Mouse (Mus musculus): ENCODE data around the gene Irf9. TPM values are rescaled to one million over a fixed set of nuclear protein-coding genes. Genes with fewer than 3 reads are reported as not detected.

Irf9 gene
- polyA plus RNA-seq (2017; shearing (Covaris generic)): 49.4 TPM

GRCm38 (mm10) chr14:55603271-55603632 lies at the start of gene Irf9:
Gene Irf9, plus strand, starts transcription at chr14:55603571.

GRCm38 (mm10) chr14:55559799-55560201 lies 43.6 kb upstream of the Irf9 start, which contains the start of gene Dcaf11:
Gene Dcaf11, plus strand, starts transcription at chr14:55560006.

GRCm38 (mm10) chr14:55560202-55561073 lies 42.9 kb upstream of the Irf9 start, which contains the start of gene A730061H03Rik:
Gene A730061H03Rik, minus strand, starts transcription at chr14:55560406.

GRCm38 (mm10) chr14:55575302-55575701 lies 28.1 kb upstream of the Irf9 start, which contains the start of gene Fitm1:
Gene Fitm1, plus strand, starts transcription at chr14:55575617.

GRCm38 (mm10) chr14:55577871-55578667 lies 25.3 kb upstream of the Irf9 start, which contains the start of gene Psme1:
Gene Psme1, plus strand, starts transcription at chr14:55578123.

GRCm38 (mm10) chr14:55584702-55585565 lies 18.4 kb upstream of the Irf9 start, which contains the start of gene Emc9:
Gene Emc9, minus strand, starts transcription at chr14:55585302.

GRCm38 (mm10) chr14:55590748-55591330 lies 12.5 kb upstream of the Irf9 start, which contains the start of gene Psme2:
Gene Psme2, minus strand, starts transcription at chr14:55591113.

GRCm38 (mm10) chr14:55591331-55591891 lies 12.0 kb upstream of the Irf9 start, which contains the start of gene Rnf31:
Gene Rnf31, plus strand, starts transcription at chr14:55591708.

GRCm38 (mm10) chr14:55617822-55618221 lies 14.5 kb downstream of the Irf9 start, which contains the start of gene Rec8:
Gene Rec8, plus strand, starts transcription at chr14:55618037.

GRCm38 (mm10) chr14:55635523-55636007 lies 32.2 kb downstream of the Irf9 start, which contains the start of gene Ipo4:
Gene Ipo4, minus strand, starts transcription at chr14:55635957.

GRCm38 (mm10) chr14:55637795-55638194 lies 34.4 kb downstream of the Irf9 start, which contains the start of gene Gm49378:
Gene Gm49378, minus strand, starts transcription at chr14:55637895.

GRCm38 (mm10) chr14:55643060-55643907 lies 39.9 kb downstream of the Irf9 start, which contains the start of gene Tm9sf1:
Gene Tm9sf1, minus strand, starts transcription at chr14:55643806.

GRCm38 (mm10) chr14:55649884-55650283 lies 46.5 kb downstream of the Irf9 start, which contains the start of gene Tssk4:
Gene Tssk4, plus strand, starts transcription at chr14:55650184.

Other genes starting within 250 kb of the Irf9 start
- gene Dhrs4, start 124.8 kb upstream of the Irf9 start, polyA plus RNA-seq (2017; shearing (Covaris generic)): 28.5 TPM
- not detected for gene Carmil3, start 112.9 kb upstream of the Irf9 start, polyA plus RNA-seq (2017; shearing (Covaris generic))
- gene Cpne6, start 93.1 kb upstream of the Irf9 start, polyA plus RNA-seq (2017; shearing (Covaris generic)): 0.40 TPM
- 0.23 TPM for gene Nrl, start 78.6 kb upstream of the Irf9 start, polyA plus RNA-seq (2017; shearing (Covaris generic))
- gene Pck2, start 63.3 kb upstream of the Irf9 start, polyA plus RNA-seq (2017; shearing (Covaris generic)): 7.2 TPM
- gene Dcaf11, start 43.6 kb upstream of the Irf9 start, polyA plus RNA-seq (2017; shearing (Covaris generic)): 110 TPM
- 4.5 TPM for gene A730061H03Rik, start 43.2 kb upstream of the Irf9 start, polyA plus RNA-seq (2017; shearing (Covaris generic))
- not detected for gene Fitm1, start 28.0 kb upstream of the Irf9 start, polyA plus RNA-seq (2017; shearing (Covaris generic))
- gene Psme1, start 25.4 kb upstream of the Irf9 start, polyA plus RNA-seq (2017; shearing (Covaris generic)): 748 TPM
- 15.3 TPM for gene Emc9, start 18.3 kb upstream of the Irf9 start, polyA plus RNA-seq (2017; shearing (Covaris generic))
- 573 TPM for gene Psme2, start 12.5 kb upstream of the Irf9 start, polyA plus RNA-seq (2017; shearing (Covaris generic))
- gene Rnf31, start 11.9 kb upstream of the Irf9 start, polyA plus RNA-seq (2017; shearing (Covaris generic)): 49.5 TPM
- gene Rec8, start 14.5 kb downstream of the Irf9 start, polyA plus RNA-seq (2017; shearing (Covaris generic)): 0.50 TPM
- gene Ipo4, start 32.4 kb downstream of the Irf9 start, polyA plus RNA-seq (2017; shearing (Covaris generic)): 49.8 TPM
- 2.1 TPM for gene Gm49378, start 34.3 kb downstream of the Irf9 start, polyA plus RNA-seq (2017; shearing (Covaris generic))
- 74.7 TPM for gene Tm9sf1, start 40.2 kb downstream of the Irf9 start, polyA plus RNA-seq (2017; shearing (Covaris generic))
- gene Tssk4, start 46.6 kb downstream of the Irf9 start, polyA plus RNA-seq (2017; shearing (Covaris generic)): 0.51 TPM
- gene Mdp1, start 56.9 kb downstream of the Irf9 start, polyA plus RNA-seq (2017; shearing (Covaris generic)): 44.7 TPM
- gene Gmpr2, start 68.4 kb downstream of the Irf9 start, polyA plus RNA-seq (2017; shearing (Covaris generic)): 33.1 TPM
- 239 TPM for gene Nedd8, start 68.6 kb downstream of the Irf9 start, polyA plus RNA-seq (2017; shearing (Covaris generic))
- 189 TPM for gene Tinf2, start 78.2 kb downstream of the Irf9 start, polyA plus RNA-seq (2017; shearing (Covaris generic))
- not detected for gene Tgm1, start 110.4 kb downstream of the Irf9 start, polyA plus RNA-seq (2017; shearing (Covaris generic))
- gene Rabggta, start 118.7 kb downstream of the Irf9 start, polyA plus RNA-seq (2017; shearing (Covaris generic)): 85.5 TPM
- 23.0 TPM for gene Dhrs1, start 142.1 kb downstream of the Irf9 start, polyA plus RNA-seq (2017; shearing (Covaris generic))
- 49.5 TPM for gene Nop9, start 142.1 kb downstream of the Irf9 start, polyA plus RNA-seq (2017; shearing (Covaris generic))
- not detected for gene Cideb, start 154.9 kb downstream of the Irf9 start, polyA plus RNA-seq (2017; shearing (Covaris generic))
- gene Ltb4r2, start 157.9 kb downstream of the Irf9 start, polyA plus RNA-seq (2017; shearing (Covaris generic)): 0.21 TPM
- not detected for gene Ltb4r1, start 162.4 kb downstream of the Irf9 start, polyA plus RNA-seq (2017; shearing (Covaris generic))
- not detected for gene Adcy4, start 180.5 kb downstream of the Irf9 start, polyA plus RNA-seq (2017; shearing (Covaris generic))
- gene Ripk3, start 185.3 kb downstream of the Irf9 start, polyA plus RNA-seq (2017; shearing (Covaris generic)): 74.2 TPM
- 0.37 TPM for gene Nfatc4, start 219.6 kb downstream of the Irf9 start, polyA plus RNA-seq (2017; shearing (Covaris generic))